Mouse (Mus musculus) ES-E14 (cell line): ENCODE results near the gene Cox6b1.

Experiments used
- MAFK ChIP-seq: IDR thresholded peaks from 2 replicates; pipeline ENCODE4 v1.6.1; 2014; ENCODE audit warnings: mild to moderate bottlenecking, low read depth, low read length, inconsistent platforms; ENCODE audit not compliant: insufficient read depth
- ZC3H11A ChIP-seq: IDR thresholded peaks from 2 replicates; pipeline ENCODE4 v1.6.1; 2012; ENCODE audit warnings: low read depth, mild to moderate bottlenecking, inconsistent platforms, low read length, borderline replicate concordance
- ZNF384 ChIP-seq: IDR thresholded peaks from 2 replicates; pipeline ENCODE4 v1.6.1; 2012; ENCODE audit warnings: low read depth, low read length, inconsistent platforms

- TF ChIP-seq MAFK, result no peak
- no peak for TF ChIP-seq ZC3H11A
- no peak for TF ChIP-seq ZNF384
Observed at GRCm38 (mm10) chr7:30629013-30629412, 3.1 kb upstream of the Cox6b1 start.
